Comparison of ENCODE assay signal across 27 mouse cellular contexts in the genomic region with DNA sequence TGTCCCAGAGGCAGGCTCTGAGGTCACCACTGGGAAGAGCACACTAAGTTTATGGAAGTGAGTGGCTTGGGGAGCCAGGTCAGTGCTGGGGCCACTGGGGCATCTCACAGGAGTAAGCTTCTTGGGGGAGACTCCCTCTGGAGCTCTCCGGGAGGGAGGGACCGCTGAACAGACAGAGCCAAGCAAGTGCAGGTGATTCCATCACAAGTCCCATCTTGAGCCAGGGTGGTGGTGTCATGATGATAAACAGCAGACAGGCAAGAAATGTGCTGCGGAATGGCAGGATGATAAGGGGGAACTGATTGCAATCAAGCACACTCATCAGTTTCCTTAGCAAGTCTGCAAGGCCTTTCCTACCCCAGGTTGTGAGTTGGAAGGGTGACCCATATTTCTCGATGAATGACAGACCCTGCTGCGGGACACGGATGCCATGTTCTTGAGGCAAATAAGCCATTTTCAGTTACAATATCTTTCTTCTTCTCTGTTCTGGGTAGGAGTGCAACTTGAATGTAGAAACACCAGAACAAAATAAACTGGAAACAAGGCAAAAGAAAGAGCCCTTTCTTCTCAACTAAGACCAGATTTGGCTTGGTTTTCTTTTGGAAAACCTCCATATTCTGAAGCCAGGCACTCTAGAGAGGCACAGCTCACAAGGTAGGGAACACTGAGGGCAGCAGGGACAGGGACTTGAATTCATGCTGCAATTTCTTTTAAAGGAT. TPM values are rescaled to one million over a fixed set of nuclear protein-coding genes. Genes with fewer than 3 reads are reported as not detected.
DNase-seq lines count a peak whose midpoint lies in the region; ATAC-seq and TF ChIP-seq lines count a peak whose summit lies in the region.
"Had no signal": no experiment of that assay in that cellular context is flagged by ENCODE, and none has a peak within 500 bp of the region (broad histone marks: within the 10 kb centered on the region; RNA-seq: fewer than 3 reads in every experiment).

No protein-coding gene starts in this region.

- no peaks in the 10 kb centered on the region for H3K9me3 ChIP-seq in heart, embryonic 10.5 days
- no peaks in the 10 kb centered on the region for H3K9me3 ChIP-seq in midbrain, postnatal 0 days (ENCODE audit: low read length)
- no peaks in the 10 kb centered on the region for H3K9me3 ChIP-seq in midbrain, embryonic 10.5 days (replicated peaks)
- H3K9me3 ChIP-seq: embryonic facial prominence, embryonic 13.5 days; intestine, embryonic 15.5 days; midbrain, embryonic 15.5 days had no signal

- 50% methylated on average over 6 of the region's 6 CpGs for WGBS in heart, embryonic 10.5 days
- 81% methylated on average over 6 of the region's 6 CpGs for WGBS in midbrain, postnatal 0 days
- WGBS in midbrain, embryonic 10.5 days: 92% methylated on average over 6 of the region's 6 CpGs

- H3K36me3 ChIP-seq in heart, embryonic 10.5 days: no peaks in the 10 kb centered on the region
- no peaks in the 10 kb centered on the region for H3K36me3 ChIP-seq in midbrain, postnatal 0 days (ENCODE audit: insufficient read depth, low read length)
- H3K36me3 ChIP-seq in midbrain, embryonic 10.5 days: no peaks in the 10 kb centered on the region
- H3K36me3 ChIP-seq: embryonic facial prominence, embryonic 13.5 days; intestine, embryonic 15.5 days; midbrain, embryonic 15.5 days had no signal

- H3K27ac ChIP-seq in heart, embryonic 10.5 days: no peak overlapping the region
- H3K27ac ChIP-seq in midbrain, postnatal 0 days (ENCODE audit: low read depth, low read length): 0 out of 2 replicates have a peak overlapping the region, but pooled peaks have one; percentile 43
- H3K27ac ChIP-seq in midbrain, embryonic 10.5 days (replicated peaks): no peak overlapping the region
- H3K27ac ChIP-seq in brown adipose tissue, adult 24 weeks (replicated peaks; ENCODE audit: low read depth, low read length): peak overlapping the region; percentile 42
- H3K27ac ChIP-seq: embryonic facial prominence, embryonic 13.5 days; intestine, embryonic 15.5 days; midbrain, embryonic 15.5 days had no signal

- 0 out of 2 replicates have a peak, but pooled peaks have one; percentile 38 for ATAC-seq in midbrain, postnatal 0 days (ENCODE audit: low FRiP score)
- ATAC-seq: forebrain, embryonic 16.5 days; intestine, embryonic 15.5 days; liver, postnatal 0 days; midbrain, embryonic 15.5 days had no signal

- no peak overlapping the region for H3K4me3 ChIP-seq in heart, embryonic 10.5 days
- no peak overlapping the region for H3K4me3 ChIP-seq in midbrain, postnatal 0 days (ENCODE audit: low read depth, low read length)
- H3K4me3 ChIP-seq in midbrain, embryonic 10.5 days: no peak overlapping the region
- no peak overlapping the region for H3K4me3 ChIP-seq in brown adipose tissue, adult 24 weeks (ENCODE audit: insufficient read depth, low read depth, low read length)
- H3K4me3 ChIP-seq: embryonic facial prominence, embryonic 13.5 days; intestine, embryonic 15.5 days; midbrain, embryonic 15.5 days had no signal

- no peak overlapping the region for H3K4me2 ChIP-seq in midbrain, postnatal 0 days (ENCODE audit: low read depth, low read length, poor library complexity, severe bottlenecking)
- H3K4me2 ChIP-seq: embryonic facial prominence, embryonic 13.5 days; intestine, embryonic 15.5 days; midbrain, embryonic 15.5 days had no signal

- TF ChIP-seq CTCF in midbrain, postnatal 0 days (IDR thresholded peaks at IDR 0.05): no peak

- no peak overlapping the region for H3K9ac ChIP-seq in midbrain, postnatal 0 days (replicated peaks; ENCODE audit: low read length, poor library complexity, severe bottlenecking)
- H3K9ac ChIP-seq: embryonic facial prominence, embryonic 13.5 days; intestine, embryonic 15.5 days; liver, postnatal 0 days; midbrain, embryonic 15.5 days had no signal

- DNase-seq in heart, embryonic 10.5 days (ENCODE audit: low spot score): peak; percentile 65
- DNase-seq in heart, adult 9 months (ENCODE audit: low spot score in 2 of 2): no peak
- peak; percentile 65 for DNase-seq in midbrain, postnatal 0 days (ENCODE audit: low spot score)
- no peak for DNase-seq in midbrain, embryonic 10.5 days (ENCODE audit: low spot score)
- DNase-seq in liver: no peak
- DNase-seq in natural killer cell, adult 2 months (ENCODE audit: low spot score in 2 of 2): no peak
- DNase-seq: adrenal gland, adult 2 months; B cell, adult 2 months; cerebellum, adult 9-11 months; heart, adult 18-20 months; kidney, postnatal 4 days; left cerebral cortex, postnatal 4 days; liver, postnatal 0 days; lung, postnatal 10 days had no signal

- H3K27me3 ChIP-seq in heart, embryonic 10.5 days (ENCODE audit: insufficient read depth, poor library complexity, severe bottlenecking): no peaks in the 10 kb centered on the region; the same call in 1 of the 2 replicates
- no peaks in the 10 kb centered on the region for H3K27me3 ChIP-seq in midbrain, postnatal 0 days (ENCODE audit: insufficient read depth, low read length)
- peaks cover 19% of the 10 kb centered on the region for H3K27me3 ChIP-seq in midbrain, embryonic 10.5 days (ENCODE audit: low read depth, poor library complexity, severe bottlenecking)
- H3K27me3 ChIP-seq: embryonic facial prominence, embryonic 13.5 days; midbrain, embryonic 15.5 days had no signal

- peaks cover 37% of the 10 kb centered on the region for H3K4me1 ChIP-seq in heart, embryonic 10.5 days
- peaks cover 3% of the 10 kb centered on the region; the same call in 1 of the 2 replicates for H3K4me1 ChIP-seq in midbrain, postnatal 0 days (ENCODE audit: insufficient read depth, low read length)
- H3K4me1 ChIP-seq in midbrain, embryonic 10.5 days: peaks cover 10% of the 10 kb centered on the region; the same call in 1 of the 2 replicates
- peaks cover 13% of the 10 kb centered on the region for H3K4me1 ChIP-seq in brown adipose tissue, adult 24 weeks (ENCODE audit: control insufficient read depth, insufficient read depth, insufficient read length, low read length)

RNA-seq across cellular contexts. Expression of gene F3, which starts 7.4 kb away (rescaled TPM):
- polyA plus RNA-seq in heart, embryonic 10.5 days (2016; fragmentation: Nextera tagmentation; extraction: Ambion mirVana): 9.2 TPM in 2 replicates
- total RNA-seq in midbrain, postnatal 0 days (2014; rRNA removed): 12.6 and 15.6 TPM in 2 replicates
- 16.5 and 16.7 TPM in 2 replicates for polyA plus RNA-seq in midbrain, postnatal 0 days (2015; fragmentation: Nextera tagmentation; extraction: Ambion mirVana)
- 4.6 and 5.8 TPM in 2 replicates for polyA plus RNA-seq in midbrain, embryonic 10.5 days (2016; fragmentation: Nextera tagmentation; extraction: Ambion mirVana)
- 32.7 and 54.0 TPM in 2 replicates for polyA plus RNA-seq in brown adipose tissue, adult 24 weeks (2012; ENCODE audit: insufficient read depth, insufficient read length, missing spikeins)
- total RNA-seq: megakaryocyte, adult 5-6 weeks had no signal

RNA-seq across cellular contexts. Expression of gene 4930432M17Rik, which starts 45.3 kb away (rescaled TPM):
- polyA plus RNA-seq in heart, embryonic 10.5 days (2016; fragmentation: Nextera tagmentation; extraction: Ambion mirVana): not detected in 2 replicates
- not detected in 2 replicates for total RNA-seq in midbrain, postnatal 0 days (2014; rRNA removed)
- not detected in 2 replicates for polyA plus RNA-seq in midbrain, postnatal 0 days (2015; fragmentation: Nextera tagmentation; extraction: Ambion mirVana)
- polyA plus RNA-seq in midbrain, embryonic 10.5 days (2016; fragmentation: Nextera tagmentation; extraction: Ambion mirVana): not detected in 2 replicates
- not detected in 2 replicates for polyA plus RNA-seq in brown adipose tissue, adult 24 weeks (2012; ENCODE audit: insufficient read depth, insufficient read length, missing spikeins)
- total RNA-seq: adrenal gland, adult 2 months; gastrocnemius, adult 8-10 months; heart, adult 18-20 months; hematopoietic stem cell, adult 5-6 weeks; layer of hippocampus, postnatal 36 days; left cerebral cortex, postnatal 4 days; liver, adult 2 months; megakaryocyte, adult 5-6 weeks; neutrophil, adult 5-6 weeks had no signal
- polyA plus RNA-seq: adrenal gland, adult 2 months; embryonic facial prominence, embryonic 13.5 days; forebrain, embryonic 16.5 days; heart, embryonic 16.5 days; intestine, embryonic 15.5 days; kidney, embryonic 14.5 days; liver, adult 2 months; liver, postnatal 0 days; midbrain, embryonic 15.5 days had no signal

Comparison
In these comparisons a context has a peak if more than half of its experiments do, and no peak if none do; other contexts are left out.
1. DNase-seq: peak in heart, embryonic 10.5 days (single experiment) and midbrain, postnatal 0 days (single experiment); none in heart, adult 9 months (0 of 2), midbrain, embryonic 10.5 days (single experiment), liver (single experiment) and natural killer cell, adult 2 months (0 of 2).
2. H3K27ac ChIP-seq: peak in midbrain, postnatal 0 days (single experiment) and brown adipose tissue, adult 24 weeks (single experiment); none in heart, embryonic 10.5 days (single experiment) and midbrain, embryonic 10.5 days (single experiment).